8 mouse cellular contexts compared by ENCODE assay signal in the genomic region with DNA sequence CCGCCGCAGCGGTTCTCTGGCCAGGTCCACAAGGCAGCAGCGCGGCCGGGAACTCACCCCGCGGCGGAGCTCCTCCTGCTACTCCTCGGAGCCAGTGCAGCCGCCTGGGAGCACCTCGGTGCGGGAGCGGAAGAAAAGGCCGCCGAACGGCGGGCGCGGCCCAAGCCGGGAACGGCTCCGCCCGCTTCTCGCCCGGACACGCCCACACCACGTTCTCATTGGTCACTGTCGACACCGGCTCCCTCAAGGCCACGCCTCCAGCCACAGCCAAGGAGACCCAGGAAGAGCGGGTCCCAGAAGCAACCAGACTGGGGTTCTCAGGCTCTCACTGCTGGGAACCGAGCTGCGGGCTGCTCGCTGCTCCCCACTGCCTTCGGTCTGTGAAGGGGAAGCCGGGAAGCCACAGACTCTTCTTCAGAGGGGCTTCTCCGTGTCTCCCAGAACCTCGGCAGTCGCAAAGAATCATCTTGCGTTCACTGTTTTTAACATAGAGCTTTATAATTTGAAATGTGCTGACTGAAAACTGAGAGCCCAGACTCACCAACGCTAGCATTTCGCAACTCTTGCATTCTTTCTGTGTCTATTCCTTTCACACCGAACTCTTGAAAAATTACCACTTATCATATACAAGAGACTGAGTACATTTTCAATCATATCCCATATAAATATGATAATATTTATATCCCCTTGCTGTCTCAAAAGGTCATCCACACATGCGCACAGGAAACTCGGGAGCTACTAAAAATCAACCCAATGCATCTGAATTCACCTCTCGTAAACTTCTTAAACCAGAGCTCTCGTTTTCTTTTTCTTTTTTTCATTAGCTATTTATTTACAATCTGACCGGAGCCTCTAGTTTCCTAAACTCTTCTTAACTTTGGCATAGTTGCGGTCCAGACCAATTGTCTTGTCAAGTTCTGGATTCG. TPM values are rescaled to one million over a fixed set of nuclear protein-coding genes. Genes with fewer than 3 reads are reported as not detected.
DNase-seq lines count a peak whose midpoint lies in the region; ATAC-seq and TF ChIP-seq lines count a peak whose summit lies in the region.

A gene (minus strand): TSS at position 170 of the 926 bp plus-strand sequence.

- H3K4me3 ChIP-seq in heart, embryonic 10.5 days, result peak within 1 kb of the TSS; percentile 77
- H3K4me3 ChIP-seq in kidney, embryonic 16.5 days (ENCODE audit: low read length), result peak within 1 kb of the TSS; percentile 81
- peak within 1 kb of the TSS; percentile 87 for H3K4me3 ChIP-seq in liver, adult 2 months (ENCODE audit: insufficient read depth, low read depth, low read length)
- peak within 1 kb of the TSS; percentile 48 for H3K4me3 ChIP-seq in myocyte

- H3K4me1 ChIP-seq in heart, embryonic 10.5 days, result peaks cover 3% of the 10 kb centered on the region; the same call in 1 of the 2 replicates
- H3K4me1 ChIP-seq in kidney, embryonic 16.5 days (ENCODE audit: insufficient read depth, low read length), result peaks cover 12% of the 10 kb centered on the region; the same call in 1 of the 2 replicates
- H3K4me1 ChIP-seq in liver, adult 2 months (ENCODE audit: control insufficient read depth, insufficient read depth, low read length), result peaks cover 11% of the 10 kb centered on the region

- peaks cover 16% of the 10 kb centered on the region for H3K27me3 ChIP-seq in heart, embryonic 10.5 days (ENCODE audit: insufficient read depth, poor library complexity, severe bottlenecking)
- peaks cover 13% of the 10 kb centered on the region; the same call in 1 of the 2 replicates for H3K27me3 ChIP-seq in kidney, embryonic 16.5 days (ENCODE audit: insufficient read depth, low read length)
- H3K27me3 ChIP-seq in liver, adult 2 months (ENCODE audit: control insufficient read depth, insufficient read depth, low read length), result no peaks in the 10 kb centered on the region
- no peaks in the 10 kb centered on the region for H3K27me3 ChIP-seq in myocyte (ENCODE audit: control insufficient read depth, insufficient read depth, insufficient read length)
- H3K27me3 ChIP-seq in splenic B cell, adult 2 months (ENCODE audit: control insufficient read depth, insufficient read depth, low read length, poor library complexity, severe bottlenecking), result no peaks in the 10 kb centered on the region

- peak within 1 kb of the TSS; percentile 80 for H3K9ac ChIP-seq in kidney, embryonic 16.5 days (replicated peaks; ENCODE audit: low read length)
- peak within 1 kb of the TSS; percentile 85 for H3K9ac ChIP-seq in liver, adult 2 months (ENCODE audit: low read depth, low read length)

- peak; percentile 90 for TF ChIP-seq POLR2A in liver, adult 2 months (IDR thresholded peaks at IDR 0.05; ENCODE audit: extremely low read depth, insufficient read depth, low read length)
- peak; percentile 80 for TF ChIP-seq POLR2A in myocyte (IDR thresholded peaks at IDR 0.05; ENCODE audit: insufficient read length, low read depth)

- peak within 1 kb of the TSS; percentile 26 for H3ac ChIP-seq in myocyte (ENCODE audit: control insufficient read depth, insufficient read length)

- no peak for TF ChIP-seq CTCF in liver, adult 2 months (IDR thresholded peaks at IDR 0.05; ENCODE audit: low read depth, low read length)

- peak within 1 kb of the TSS; percentile 86 for H3K27ac ChIP-seq in heart, embryonic 10.5 days
- peak within 1 kb of the TSS; percentile 84 for H3K27ac ChIP-seq in kidney, embryonic 16.5 days (ENCODE audit: low read length)
- H3K27ac ChIP-seq in liver, adult 2 months (replicated peaks; ENCODE audit: insufficient read depth, low read depth, low read length), result peak within 1 kb of the TSS; percentile 96

- peak within 1 kb of the TSS; percentile 83 for H3K4me2 ChIP-seq in kidney, embryonic 16.5 days (replicated peaks; ENCODE audit: low read depth, low read length)
- H3K4me2 ChIP-seq in myocyte (ENCODE audit: low read depth), result peak within 1 kb of the TSS; percentile 97

- H3K36me3 ChIP-seq in heart, embryonic 10.5 days, result no peaks in the 10 kb centered on the region
- H3K36me3 ChIP-seq in kidney, embryonic 16.5 days (ENCODE audit: insufficient read depth, low read length), result no peaks in the 10 kb centered on the region
- peaks cover 8% of the 10 kb centered on the region; the same call in 1 of the 2 replicates for H3K36me3 ChIP-seq in liver, adult 2 months (ENCODE audit: control insufficient read depth, insufficient read depth, low read length)
- peaks cover 2% of the 10 kb centered on the region for H3K36me3 ChIP-seq in myocyte (ENCODE audit: control insufficient read depth, insufficient read depth)
- no peaks in the 10 kb centered on the region for H3K36me3 ChIP-seq in splenic B cell, adult 2 months (ENCODE audit: control insufficient read depth, insufficient read depth, low read length, poor library complexity, severe bottlenecking)

- WGBS in heart, embryonic 10.5 days, result 6% methylated on average over 51 of the region's 51 CpGs
- WGBS in kidney, embryonic 16.5 days, result 5% methylated on average over 51 of the region's 51 CpGs
- 4% methylated on average over 50 of the region's 51 CpGs for WGBS in liver, adult 2 months

- peak; percentile 98 for ATAC-seq in erythroblast, adult 5-6 weeks (replicated peaks; ENCODE audit: low FRiP score, poor library complexity, severe bottlenecking)
- ATAC-seq in kidney, embryonic 16.5 days (ENCODE audit: low FRiP score, low TSS enrichment), result peak; percentile 99

- no peaks in the 10 kb centered on the region for H3K9me3 ChIP-seq in heart, embryonic 10.5 days
- H3K9me3 ChIP-seq in kidney, embryonic 16.5 days (ENCODE audit: low read length), result no peaks in the 10 kb centered on the region

- peaks cover 6% of the 10 kb centered on the region; the same call in 1 of the 2 replicates for H3K79me2 ChIP-seq in liver, adult 2 months (ENCODE audit: control insufficient read depth, insufficient read depth, low read length)
- peaks cover 32% of the 10 kb centered on the region for H3K79me2 ChIP-seq in myocyte (ENCODE audit: control insufficient read depth, insufficient read depth)

- peak; percentile 94 for DNase-seq in B cell, adult 2 months
- DNase-seq in brain, adult 2 months (ENCODE audit: low read depth, low spot score), result peak; percentile 98
- peak; percentile 98 for DNase-seq in heart, embryonic 10.5 days (ENCODE audit: low spot score)
- peak; percentile 89 for DNase-seq in liver, adult 2 months (ENCODE audit: extremely low read depth, low read depth, low spot score)
- peak; percentile 92 for DNase-seq in splenic B cell, adult 2 months (ENCODE audit: low read depth, low spot score)

TF ChIP-seq in myocyte, 11 proteins besides CTCF, POLR2A, EP300 and RAD21:
- no peak for TF ChIP-seq E2F4 (IDR thresholded peaks at IDR 0.05; ENCODE audit: insufficient read depth)
- TF ChIP-seq TCF12 (IDR thresholded peaks at IDR 0.05; ENCODE audit: insufficient read depth, poor library complexity, severe bottlenecking), result no peak
- TF ChIP-seq CEBPB (IDR thresholded peaks at IDR 0.05; ENCODE audit: insufficient read depth, poor library complexity, severe bottlenecking), result peak; percentile 88
- TF ChIP-seq USF1 (IDR thresholded peaks at IDR 0.05; ENCODE audit: low read depth), result no peak
- TF ChIP-seq MAX (IDR thresholded peaks at IDR 0.05; ENCODE audit: low read depth), result no peak
- peak; percentile 88 for TF ChIP-seq POLR2AphosphoS2 (IDR thresholded peaks at IDR 0.05; ENCODE audit: insufficient read length, low read depth)
- TF ChIP-seq REST (IDR thresholded peaks at IDR 0.05; ENCODE audit: insufficient read depth, insufficient read length), result no peak
- TF ChIP-seq TCF3 (IDR thresholded peaks at IDR 0.05; ENCODE audit: insufficient read length, low read depth), result no peak
- no peak for TF ChIP-seq SRF (IDR thresholded peaks at IDR 0.05; ENCODE audit: control insufficient read depth, insufficient read length, low read depth)
- TF ChIP-seq MYOG (IDR thresholded peaks at IDR 0.05; ENCODE audit: control insufficient read depth in 1 of 3, insufficient read depth in 1 of 3, insufficient read length in 2 of 3, low read depth in 2 of 3), result no peak
- no peak for TF ChIP-seq MYOD1 (IDR thresholded peaks at IDR 0.05; ENCODE audit: control insufficient read depth in 1 of 3, insufficient read length in 2 of 3, low read depth in 2 of 3)

RNA-seq across cellular contexts. Expression of the gene that starts here (rescaled TPM):
- total RNA-seq in erythroblast, adult 5-6 weeks (2015; ENCODE audit: low replicate concordance), result 8.2 and 13.3 TPM in 2 replicates
- total RNA-seq in erythroblast, adult 5-6 weeks (2017; ENCODE audit: low replicate concordance), result 3.4 and 7.0 TPM in 2 replicates
- 5.2 and 5.8 TPM in 2 replicates for polyA plus RNA-seq in heart, embryonic 10.5 days (2016; fragmentation: Nextera tagmentation; extraction: Ambion mirVana)
- polyA plus RNA-seq in kidney, embryonic 16.5 days (2015; fragmentation: Nextera tagmentation; extraction: Ambion mirVana), result 13.0 and 13.1 TPM in 2 replicates
- total RNA-seq in liver, adult 2 months (2014; rRNA removed), result 10.5 and 14.8 TPM in 2 replicates
- 7.3 and 17.4 TPM in 2 replicates for polyA plus RNA-seq in liver, adult 2 months (2012; rRNA removed)
- polyA plus RNA-seq in myocyte (2012; fragmentation: generic; extraction: Trizol), result 13.0 TPM

Comparison
In these comparisons a context has a peak if more than half of its experiments do, and no peak if none do; other contexts are left out.
1. Peak in every context shown above with its lines: DNase-seq, ATAC-seq, H3K4me3 ChIP-seq and H3K27ac ChIP-seq.